Mouse (Mus musculus): Measurements from ENCODE around the gene Slc8a1.

- TF ChIP-seq CTCF (IDR thresholded peaks at IDR 0.05; ENCODE audit: low read depth, low read length) (no peak), POLR2AphosphoS5 (IDR thresholded peaks at IDR 0.05; ENCODE audit: insufficient replicate concordance, low read depth, low read length) (no peak)
Measured at GRCm38 (mm10) chr17:81505162-81505685, 233.0 kb downstream of the Slc8a1 start.
